Mouse (Mus musculus) MEL-GATA-1-ER (cell line): ENCODE results near the gene Brms1l.
A peak's percentile ranks its signal among the peaks of the same experiment; 100 is the strongest.

ENCODE experiments used
- DNase-seq: peaks from one replicate; pipeline ENCODE4 v3.0.0-alpha.2; 2012; ENCODE audit warnings: low read depth; ENCODE audit errors: extremely low read depth

The Brms1l gene

DNA sequence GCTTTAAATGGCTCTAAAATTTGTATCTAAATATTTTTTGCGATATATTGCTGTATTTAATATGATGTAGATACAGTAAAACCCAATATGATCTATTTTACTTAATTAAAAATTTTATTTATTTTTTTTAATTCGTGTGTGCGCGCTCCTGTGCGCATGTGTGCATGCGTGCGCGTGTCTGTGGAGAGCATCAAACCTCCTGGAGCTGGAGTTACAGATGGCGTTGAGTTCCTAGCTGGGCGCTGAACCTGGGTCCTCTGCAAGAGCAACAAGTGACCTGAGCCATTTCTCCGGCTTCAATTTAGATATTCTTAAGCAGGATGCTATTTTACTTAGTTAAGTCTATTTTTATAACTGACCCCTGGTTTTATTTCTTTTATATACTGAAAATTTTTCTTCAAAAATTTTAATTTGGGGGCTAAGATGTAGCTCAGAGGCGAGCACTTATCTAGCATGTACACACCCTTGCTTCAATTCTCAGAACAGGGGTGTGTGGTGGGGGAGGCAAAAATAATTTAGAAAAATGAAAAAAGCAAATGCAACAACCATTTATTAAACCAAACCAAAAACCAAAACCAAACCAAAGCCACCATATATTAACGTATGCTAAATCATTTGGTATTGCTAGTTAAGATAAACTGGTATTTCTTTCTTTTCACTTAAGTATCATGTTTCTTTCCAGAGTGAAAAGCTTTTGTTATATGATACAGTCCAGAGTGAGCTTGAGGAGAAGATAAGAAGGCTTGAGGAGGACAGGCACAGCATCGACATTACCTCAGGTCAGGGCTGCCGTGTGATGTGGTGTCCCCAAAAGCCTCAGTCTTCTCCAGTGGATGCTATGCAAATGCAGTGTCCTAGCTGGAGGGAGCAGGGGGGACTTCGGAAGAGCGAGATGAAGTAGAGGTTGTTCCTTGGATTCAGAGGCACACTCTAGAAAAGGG lies 23.6 kb downstream of the Brms1l start:
- DNase-seq, result no peak

DNA sequence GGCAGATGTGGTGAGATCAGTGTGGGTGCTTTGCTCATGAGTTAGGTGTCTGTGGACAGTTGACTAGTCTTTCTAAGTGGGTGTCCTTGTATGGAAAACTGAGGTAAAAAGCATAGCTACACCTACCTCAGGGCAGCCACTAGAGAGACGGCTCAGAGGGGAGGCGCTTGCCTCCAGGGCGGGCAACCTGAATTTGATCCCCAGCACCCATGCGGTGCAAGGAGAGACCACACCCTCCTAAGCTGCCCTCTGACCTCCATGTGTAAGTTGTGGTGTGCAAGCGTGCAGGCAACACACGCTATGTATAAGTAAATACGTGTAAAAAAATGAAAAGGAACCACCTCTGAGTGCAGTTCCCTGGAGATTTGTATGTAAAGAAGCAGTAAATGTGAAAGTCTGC lies 24.5 kb downstream of the Brms1l start:
- DNase-seq, result no peak

DNA sequence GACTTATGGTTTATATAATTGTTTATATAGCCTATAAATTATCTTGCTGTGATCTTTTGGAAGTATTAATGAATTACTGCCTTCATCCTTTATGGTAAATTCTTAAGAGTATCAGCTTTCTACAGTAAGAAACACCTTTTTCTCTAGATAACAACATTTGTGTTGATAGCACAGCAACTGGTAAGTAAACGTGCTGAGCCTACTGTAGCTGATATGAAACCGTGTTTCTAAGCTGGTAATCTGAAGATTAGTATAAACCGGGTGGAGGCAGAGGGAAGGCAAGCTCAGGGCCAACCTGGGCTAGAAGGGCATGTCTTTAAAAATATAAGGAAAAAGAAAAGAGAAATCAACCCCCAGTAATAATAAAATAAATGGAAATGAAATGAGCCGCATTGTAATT lies 31.6 kb downstream of the Brms1l start:
- DNase-seq, result no peak

DNA sequence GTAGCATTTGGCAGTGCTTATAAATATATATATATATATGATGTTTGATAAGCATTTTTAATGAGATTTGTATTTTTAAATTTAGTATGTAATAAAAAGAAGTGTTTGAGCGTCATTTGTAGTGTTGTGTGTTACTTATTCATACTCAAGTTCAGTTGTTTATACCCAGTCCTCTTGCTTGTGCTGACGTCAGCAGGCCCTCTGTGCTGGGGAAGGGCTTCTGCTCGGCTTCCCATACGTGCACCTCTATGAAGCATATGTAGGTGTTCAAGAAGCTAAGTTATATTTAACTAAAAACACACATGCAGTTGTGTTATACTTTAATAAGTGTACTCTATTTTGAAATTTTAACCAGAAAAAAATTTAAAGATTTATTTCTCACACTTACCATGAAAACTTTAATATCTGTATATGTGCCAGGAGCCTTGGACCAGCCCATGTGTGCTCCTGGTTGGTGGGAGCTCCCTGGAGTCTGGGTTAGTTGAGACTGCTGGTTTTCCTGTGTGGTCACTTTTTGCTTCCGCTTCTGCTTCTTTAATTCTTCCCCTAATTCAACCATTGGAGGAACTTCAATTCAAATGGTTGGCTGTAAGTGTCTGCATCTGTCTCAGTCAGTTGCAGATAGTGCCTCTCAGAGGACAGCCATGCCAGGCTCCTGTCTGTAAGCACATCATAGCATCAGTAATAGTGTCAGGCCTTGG lies 33.6 kb downstream of the Brms1l start:
- DNase-seq, result no peak

DNA sequence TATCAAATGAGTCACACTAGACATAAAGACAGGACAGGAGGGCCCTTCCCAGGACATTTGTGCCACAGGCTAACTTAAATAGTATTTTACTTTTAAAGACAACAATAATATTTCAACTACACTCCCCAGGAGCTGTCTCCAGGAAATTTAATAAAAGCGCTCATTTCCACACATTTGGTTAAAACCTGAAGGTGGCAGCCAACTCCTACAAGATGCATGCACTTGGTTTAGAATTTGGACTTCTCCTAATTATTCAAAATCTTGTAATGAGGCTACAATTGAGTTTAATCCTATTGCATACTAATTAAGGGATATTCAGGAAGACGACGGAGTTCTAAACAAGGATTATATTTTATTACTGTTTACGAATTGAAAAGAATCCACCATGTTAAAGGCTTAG lies 49.3 kb downstream of the Brms1l start:
- no peak for DNase-seq

DNA sequence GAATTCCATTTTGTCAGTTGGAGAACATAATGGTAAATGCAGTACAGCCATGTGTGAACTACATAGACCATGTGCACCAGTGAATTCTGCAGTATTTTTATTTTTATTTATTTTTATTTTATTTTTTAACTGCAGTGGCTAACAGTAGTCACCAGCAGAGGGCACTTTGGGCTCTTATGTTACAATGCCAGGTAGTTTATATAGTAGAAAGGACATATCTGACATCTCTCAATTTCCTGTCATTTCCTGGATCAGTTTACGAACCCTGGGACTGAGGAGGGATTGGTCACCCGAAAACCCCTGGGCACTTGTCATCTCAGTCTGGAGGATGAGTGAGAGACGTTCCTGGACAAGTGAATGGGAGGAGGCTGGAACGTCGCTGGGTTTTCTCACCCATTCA lies 52.4 kb downstream of the Brms1l start:
- DNase-seq, result peak; percentile 14

DNA sequence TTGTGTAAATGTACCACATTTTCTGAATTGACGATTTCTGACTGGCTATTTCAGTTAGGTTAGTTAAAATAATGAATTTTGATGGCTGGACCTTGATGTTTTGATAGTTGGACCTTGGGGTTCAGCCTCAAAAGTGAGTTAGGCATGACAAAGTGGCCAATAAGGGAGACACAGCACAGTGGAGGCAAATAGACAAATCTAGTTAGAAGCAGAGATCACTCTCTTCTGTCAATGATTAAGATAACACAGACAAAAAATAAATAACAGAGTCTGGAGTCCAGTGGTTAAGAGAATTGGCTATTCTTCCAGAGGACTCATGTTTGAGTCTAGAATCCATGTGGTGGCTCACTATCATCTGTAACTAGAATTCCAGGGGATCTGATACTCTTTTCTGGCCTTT lies 68.7 kb downstream of the Brms1l start:
- no peak for DNase-seq

DNA sequence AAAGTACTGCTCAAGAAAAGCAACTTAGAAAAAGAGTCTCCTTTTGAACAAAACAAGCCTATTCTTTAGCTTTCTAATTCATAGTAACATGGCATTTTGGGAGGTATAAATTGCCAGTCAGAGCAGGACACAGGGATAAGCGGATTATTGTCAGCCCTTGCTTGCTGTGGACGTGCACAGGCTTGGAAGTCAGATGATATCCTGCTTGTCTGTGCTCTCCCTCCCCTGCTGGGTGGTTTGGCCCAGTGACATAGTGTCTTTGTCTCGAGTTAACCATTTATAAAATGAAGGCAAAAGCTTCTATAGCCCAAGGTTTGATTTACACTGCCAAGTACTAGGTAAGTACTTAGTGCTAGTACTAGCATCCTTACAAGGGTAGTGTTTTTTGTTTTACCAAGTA lies 76.0 kb downstream of the Brms1l start:
- no peak for DNase-seq

DNA sequence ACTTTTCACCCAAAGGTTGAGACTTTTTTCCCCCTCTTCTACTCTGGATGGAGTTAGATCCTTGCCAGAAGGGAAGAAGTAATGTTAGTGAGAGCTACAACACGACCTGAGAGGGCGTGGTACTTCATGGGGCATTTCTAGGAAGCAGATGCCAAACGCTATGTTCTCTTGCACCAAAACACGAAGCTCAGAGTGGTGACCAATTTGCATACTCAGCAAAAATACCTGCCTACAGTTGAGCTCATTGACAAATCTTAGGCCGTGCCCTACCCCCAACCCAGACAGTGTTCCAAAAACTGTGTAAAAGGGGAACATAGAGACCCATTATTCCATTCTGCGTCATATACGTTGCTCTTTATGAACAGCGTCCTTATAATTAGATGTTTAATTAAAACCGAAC lies 77.1 kb downstream of the Brms1l start:
- DNase-seq, result no peak

DNA sequence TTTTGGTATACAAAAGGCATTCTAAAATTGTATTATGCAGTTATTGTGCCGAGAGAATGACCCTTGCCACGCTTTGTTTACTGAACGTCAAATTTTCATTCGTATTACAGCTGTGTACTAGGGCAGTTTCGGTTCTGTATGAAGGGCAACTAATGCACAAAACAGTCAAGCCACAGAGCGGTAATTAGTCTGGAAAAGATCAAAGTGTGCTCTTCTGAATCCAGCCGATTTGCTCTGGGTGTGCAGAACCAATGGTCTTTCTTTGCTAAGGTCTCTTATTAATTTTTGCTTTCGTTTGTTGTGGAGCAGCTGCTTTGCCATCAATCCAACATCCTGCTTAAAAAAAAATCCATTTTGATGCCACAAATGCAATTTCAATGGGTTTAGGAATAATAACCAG lies 80.1 kb downstream of the Brms1l start:
- no peak for DNase-seq

DNA sequence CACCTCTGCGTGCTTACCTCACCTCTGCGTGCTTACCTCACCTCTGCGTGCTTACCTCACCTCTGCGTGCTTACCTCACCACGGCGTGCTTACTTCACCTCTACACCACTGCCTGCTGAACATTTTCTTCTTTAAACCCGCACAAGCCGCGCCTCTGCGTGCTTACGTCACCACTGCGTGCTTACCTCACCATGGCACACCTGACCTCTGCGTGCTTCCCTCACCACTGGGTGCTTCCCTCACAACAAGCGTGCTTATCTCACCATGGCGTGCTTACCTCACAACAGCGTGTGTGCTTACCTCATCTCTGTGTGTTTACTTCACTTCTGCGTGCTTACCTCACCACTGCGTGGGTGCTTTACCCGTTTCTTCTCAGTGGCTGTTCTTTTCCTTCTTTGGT lies 80.9 kb downstream of the Brms1l start:
- no peak for DNase-seq
